Mouse (Mus musculus) testis, adult 2 months (tissue): ENCODE measurements around the gene Erc2. TPM values are rescaled to one million over a fixed set of nuclear protein-coding genes. Genes with fewer than 3 reads are reported as not detected.
A peak's percentile ranks its signal among the peaks of the same experiment; 100 is the strongest.

ENCODE experiments used
- H3K27ac ChIP-seq: fragments of 200-500 bp; 2 replicates; pipeline ENCODE4 v1.5.1; 2012; ENCODE audit warnings: low read depth, low read length; ENCODE audit not compliant: control insufficient read depth, insufficient read depth
- H3K27me3 ChIP-seq: fragments of 200-500 bp; 2 replicates; pipeline ENCODE4 v1.6.1; 2012; ENCODE audit warnings: mild to moderate bottlenecking, low read length, moderate library complexity; ENCODE audit not compliant: control insufficient read depth, insufficient read depth
- H3K36me3 ChIP-seq: fragments of 200-500 bp; 2 replicates; pipeline ENCODE4 v1.6.1; 2012; ENCODE audit warnings: mild to moderate bottlenecking, low read length; ENCODE audit not compliant: control insufficient read depth, insufficient read depth
- H3K4me1 ChIP-seq: fragments of 200-500 bp; 2 replicates; pipeline ENCODE4 v1.6.1; 2012; ENCODE audit warnings: low read length; ENCODE audit not compliant: control insufficient read depth, insufficient read depth
- H3K4me3 ChIP-seq: fragments of 200-500 bp; 2 replicates; pipeline ENCODE4 v1.5.1; 2012; ENCODE audit warnings: low read depth, mild to moderate bottlenecking, low read length, moderate library complexity, mixed read lengths; ENCODE audit not compliant: control insufficient read depth
- CTCF ChIP-seq: fragments of 200-500 bp; IDR thresholded peaks from 2 replicates; pipeline ENCODE4 v1.5.1; 2012; ENCODE audit warnings: low read depth, mild to moderate bottlenecking, inconsistent platforms, low read length, moderate library complexity; ENCODE audit not compliant: control insufficient read depth, insufficient read depth, insufficient replicate concordance
- POLR2A ChIP-seq: fragments of 200-500 bp; IDR thresholded peaks from 2 replicates; pipeline ENCODE4 v1.6.1; 2012; ENCODE audit warnings: low read depth, mild to moderate bottlenecking, inconsistent platforms, low read length, moderate library complexity; ENCODE audit not compliant: control insufficient read depth
- polyA plus RNA-seq: library from polyadenylated mRNA; depleted of rRNA; stranded (reverse); fragments of >200 nt; gene quantifications from 2 replicates; pipeline ENCODE4 v1.2.3, GENCODE M21; 2012

Erc2 gene
- polyA plus RNA-seq, 1 experiment = 2.4 TPM

DNA sequence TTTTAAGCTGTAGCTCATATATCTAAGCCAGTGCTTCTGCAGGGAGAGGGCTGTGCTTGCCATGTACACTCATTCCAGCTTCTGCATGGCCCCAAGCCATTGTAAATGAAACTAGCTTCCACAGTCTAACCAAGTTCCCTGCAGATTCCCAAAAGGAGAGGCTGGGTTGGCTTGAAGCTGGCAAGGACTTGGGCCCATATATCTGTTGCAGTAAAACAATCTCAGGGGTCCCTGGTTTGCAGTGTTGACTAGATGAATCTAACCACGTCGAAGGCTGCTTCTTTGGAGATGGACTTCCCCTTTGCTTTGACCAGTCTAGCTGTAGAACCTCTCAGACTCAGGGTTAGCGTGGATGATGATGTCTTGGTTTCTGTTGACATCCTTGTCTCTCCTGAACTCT is 716.9 kb downstream of the Erc2 start:
- Histone ChIP-seq H3K27ac (no peak overlapping the region), H3K4me3 (no peak overlapping the region), H3K36me3 (no peaks in the 10 kb centered on the region), H3K27me3 (no peaks in the 10 kb centered on the region), H3K4me1 (no peaks in the 10 kb centered on the region)
- TF ChIP-seq POLR2A (no peak), CTCF (no peak)

DNA sequence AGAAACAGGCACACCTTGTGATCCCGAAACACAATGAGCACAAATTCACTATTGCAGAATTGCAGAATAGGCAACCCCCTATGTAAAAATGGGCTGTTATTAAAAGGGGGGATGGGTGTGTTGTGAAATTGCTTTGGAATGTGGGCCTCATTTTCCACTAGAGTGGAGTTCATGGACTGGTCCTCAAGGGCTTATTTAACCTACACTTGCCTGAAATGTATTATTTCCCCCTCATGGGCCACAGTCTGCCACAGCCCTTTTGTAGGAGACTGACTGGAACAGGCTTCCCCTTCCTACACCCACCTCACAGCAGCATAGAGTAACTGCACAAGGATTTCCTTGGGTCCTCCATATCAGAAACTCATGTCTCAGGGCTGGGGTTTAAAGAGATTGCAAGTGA is 726.9 kb downstream of the Erc2 start:
- H3K27ac ChIP-seq = no peak overlapping the region
- no peaks in the 10 kb centered on the region for H3K4me1 ChIP-seq
- no peaks in the 10 kb centered on the region for H3K27me3 ChIP-seq
- no peak overlapping the region for H3K4me3 ChIP-seq
- TF ChIP-seq CTCF (no peak), POLR2A (no peak)
- H3K36me3 ChIP-seq = no peaks in the 10 kb centered on the region

DNA sequence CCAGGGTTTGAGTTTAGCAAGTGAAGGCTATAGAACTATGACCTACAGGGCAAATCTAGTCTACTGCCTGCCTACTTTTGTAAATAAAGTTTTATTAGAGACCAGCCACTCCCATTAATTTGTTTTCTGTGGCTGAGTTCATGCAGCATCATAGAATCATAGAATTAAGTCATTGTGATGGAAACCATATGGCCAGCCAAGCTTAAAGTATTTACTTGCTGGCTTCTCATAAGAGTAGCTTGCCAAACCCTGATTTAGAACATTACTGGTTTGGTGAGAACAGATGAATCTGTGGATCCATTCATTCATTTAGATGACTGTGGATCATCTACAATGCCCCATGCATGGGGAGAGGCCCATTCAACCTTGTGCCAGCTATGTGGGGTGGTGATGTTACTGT is 733.8 kb downstream of the Erc2 start:
- Histone ChIP-seq H3K4me3 (no peak overlapping the region), H3K36me3 (no peaks in the 10 kb centered on the region), H3K27ac (no peak overlapping the region), H3K4me1 (no peaks in the 10 kb centered on the region), H3K27me3 (no peaks in the 10 kb centered on the region)
- no peak for TF ChIP-seq POLR2A
- no peak for TF ChIP-seq CTCF

DNA sequence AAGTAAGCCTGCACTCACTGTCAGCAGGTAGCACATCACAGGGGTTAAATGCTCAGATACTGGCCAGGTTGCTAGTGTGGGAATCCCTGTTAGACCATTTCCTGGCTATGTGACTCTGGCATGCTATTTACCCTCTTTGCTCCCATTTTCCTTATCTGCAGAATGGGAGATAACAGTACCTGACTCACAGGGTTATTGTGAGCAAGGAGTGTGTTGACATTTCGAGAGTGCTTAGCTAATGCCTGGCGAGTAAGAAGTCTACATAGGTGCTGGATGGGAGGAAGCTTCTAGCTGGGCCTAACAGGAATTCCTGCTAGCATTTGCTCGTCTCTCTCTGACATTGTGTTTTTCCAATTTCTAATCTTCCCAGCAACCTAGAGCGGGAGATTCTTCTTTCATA is 737.3 kb downstream of the Erc2 start:
- Histone ChIP-seq H3K4me3 (no peak overlapping the region), H3K27ac (no peak overlapping the region), H3K4me1 (no peaks in the 10 kb centered on the region), H3K27me3 (no peaks in the 10 kb centered on the region), H3K36me3 (no peaks in the 10 kb centered on the region)
- TF ChIP-seq POLR2A = no peak
- TF ChIP-seq CTCF = no peak

DNA sequence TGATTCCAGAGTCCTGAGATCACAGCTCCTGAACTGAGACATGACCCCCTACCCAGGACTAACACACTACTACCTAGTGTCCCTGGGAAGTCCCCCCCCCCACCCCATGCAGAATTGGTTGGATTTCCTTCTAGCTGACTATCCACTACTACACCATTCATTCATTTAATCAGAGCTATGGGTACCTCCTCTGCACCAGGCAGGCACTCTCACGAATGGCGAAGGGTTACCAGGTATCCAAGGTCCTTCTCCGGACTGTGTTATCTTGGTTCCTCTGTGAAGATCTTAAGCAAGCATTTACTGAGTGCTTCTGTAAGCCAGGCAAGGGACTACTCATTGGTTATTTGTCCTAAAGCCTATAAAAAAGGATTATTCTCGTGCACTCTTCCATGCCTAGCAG is 737.8 kb downstream of the Erc2 start:
- Histone ChIP-seq H3K36me3 (no peaks in the 10 kb centered on the region), H3K27ac (no peak overlapping the region), H3K4me1 (no peaks in the 10 kb centered on the region), H3K4me3 (no peak overlapping the region), H3K27me3 (no peaks in the 10 kb centered on the region)
- TF ChIP-seq CTCF (no peak), POLR2A (no peak)

DNA sequence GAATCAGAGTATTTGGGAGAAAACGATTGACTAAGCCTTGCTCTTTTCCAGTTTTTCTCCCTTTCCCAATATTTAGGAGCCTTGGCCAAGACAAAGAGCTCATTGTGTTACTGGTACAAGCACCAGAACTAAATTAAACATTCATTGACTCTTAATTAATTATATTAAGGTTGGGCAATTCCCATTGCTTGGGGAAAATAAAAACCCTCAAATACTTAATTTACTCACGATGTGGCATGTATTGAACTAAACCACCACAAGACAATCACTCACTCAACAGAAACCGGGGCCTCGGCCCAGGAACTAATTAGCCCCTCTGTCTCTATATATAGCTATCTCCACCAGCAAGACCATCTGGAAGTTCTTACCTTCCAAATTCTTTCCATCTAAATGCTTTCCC is 740.1 kb downstream of the Erc2 start:
- no peaks in the 10 kb centered on the region for H3K4me1 ChIP-seq
- H3K27ac ChIP-seq = no peak overlapping the region
- no peaks in the 10 kb centered on the region for H3K36me3 ChIP-seq
- no peaks in the 10 kb centered on the region for H3K27me3 ChIP-seq
- no peak overlapping the region for H3K4me3 ChIP-seq
- TF ChIP-seq POLR2A (no peak), CTCF (no peak)

DNA sequence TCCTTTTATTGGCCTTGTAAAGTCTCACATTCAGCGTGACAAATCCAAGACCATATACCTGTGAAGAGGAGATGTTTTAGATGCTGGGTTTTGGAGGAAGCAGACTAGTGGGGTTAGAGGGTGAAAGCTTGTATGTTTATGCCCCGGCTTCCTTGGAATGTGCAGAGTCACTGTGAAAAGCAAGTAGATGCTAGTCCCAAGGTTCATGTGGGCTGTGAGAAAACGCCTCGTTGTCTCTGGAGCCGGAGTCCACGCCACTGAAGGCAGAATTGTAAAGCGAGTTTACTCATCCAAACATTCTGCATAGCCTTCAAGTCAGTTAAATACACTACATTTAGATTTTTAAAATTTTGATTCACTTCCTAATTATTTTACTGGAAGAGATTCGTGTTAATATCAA is 748.5 kb downstream of the Erc2 start:
- Histone ChIP-seq H3K27me3 (no peaks in the 10 kb centered on the region), H3K4me1 (no peaks in the 10 kb centered on the region), H3K36me3 (no peaks in the 10 kb centered on the region), H3K4me3 (peak overlapping the region; percentile 65), H3K27ac (no peak overlapping the region)
- TF ChIP-seq CTCF (no peak), POLR2A (no peak)

DNA sequence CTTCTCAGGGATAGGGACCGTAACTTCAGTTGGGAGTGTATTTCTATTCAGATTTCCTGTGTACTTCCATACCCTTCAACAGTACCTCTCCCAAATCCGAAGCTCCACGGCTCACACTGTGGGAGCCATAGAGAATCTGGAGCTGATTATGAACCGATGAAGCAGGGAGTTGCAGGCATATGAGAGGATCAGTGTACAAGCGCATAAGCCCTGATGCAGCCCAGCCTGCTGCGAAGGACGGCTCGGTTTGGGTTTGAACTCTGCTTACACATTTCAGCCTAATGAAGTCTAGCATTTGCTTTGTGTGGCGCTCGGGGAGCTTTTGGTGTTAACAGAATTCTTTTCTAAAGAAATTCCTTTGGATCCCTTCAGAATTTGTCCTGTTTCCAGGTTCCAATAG is 749.4 kb downstream of the Erc2 start:
- H3K36me3 ChIP-seq = no peaks in the 10 kb centered on the region
- no peak for TF ChIP-seq POLR2A
- TF ChIP-seq CTCF = no peak
- no peak overlapping the region; the same call in 1 of the 2 replicates for H3K27ac ChIP-seq
- peak overlapping the region; percentile 64 for H3K4me3 ChIP-seq
- no peaks in the 10 kb centered on the region for H3K4me1 ChIP-seq
- H3K27me3 ChIP-seq = no peaks in the 10 kb centered on the region
